Mouse (Mus musculus) heart, adult 2 months (tissue): ENCODE data around the gene Fhit.

Experiments
- CTCF ChIP-seq: fragments of 200-600 bp; IDR thresholded peaks from 2 replicates; pipeline ENCODE4 v1.8.1; 2022; ENCODE audit warnings: antibody characterized with exemption, mild to moderate bottlenecking, moderate library complexity
- EP300 ChIP-seq: fragments of 200-500 bp; IDR thresholded peaks from 2 replicates; pipeline ENCODE4 v1.6.1; 2011; ENCODE audit warnings: low read depth, low read length, control low read depth; ENCODE audit not compliant: insufficient read depth
- POLR2A ChIP-seq: fragments of 200-500 bp; IDR thresholded peaks from 2 replicates; pipeline ENCODE4 v1.6.1; 2011; ENCODE audit warnings: mild to moderate bottlenecking, low read depth, low read length, control low read depth; ENCODE audit not compliant: insufficient read depth

GRCm38 (mm10) chr14:10798489-10799180 is 363.2 kb downstream of the Fhit start:
- TF ChIP-seq CTCF (0 out of 2 replicates have a peak, but pooled peaks have one; percentile 13), POLR2A (no peak), EP300 (no peak)
